Mouse (Mus musculus) MEL-GATA-1-ER (cell line): ENCODE data around the gene Magi1.

Experiments
- DNase-seq: peaks from one replicate; pipeline ENCODE4 v3.0.0-alpha.2; 2012; ENCODE audit warnings: low read depth; ENCODE audit errors: extremely low read depth

Magi1 gene

DNA sequence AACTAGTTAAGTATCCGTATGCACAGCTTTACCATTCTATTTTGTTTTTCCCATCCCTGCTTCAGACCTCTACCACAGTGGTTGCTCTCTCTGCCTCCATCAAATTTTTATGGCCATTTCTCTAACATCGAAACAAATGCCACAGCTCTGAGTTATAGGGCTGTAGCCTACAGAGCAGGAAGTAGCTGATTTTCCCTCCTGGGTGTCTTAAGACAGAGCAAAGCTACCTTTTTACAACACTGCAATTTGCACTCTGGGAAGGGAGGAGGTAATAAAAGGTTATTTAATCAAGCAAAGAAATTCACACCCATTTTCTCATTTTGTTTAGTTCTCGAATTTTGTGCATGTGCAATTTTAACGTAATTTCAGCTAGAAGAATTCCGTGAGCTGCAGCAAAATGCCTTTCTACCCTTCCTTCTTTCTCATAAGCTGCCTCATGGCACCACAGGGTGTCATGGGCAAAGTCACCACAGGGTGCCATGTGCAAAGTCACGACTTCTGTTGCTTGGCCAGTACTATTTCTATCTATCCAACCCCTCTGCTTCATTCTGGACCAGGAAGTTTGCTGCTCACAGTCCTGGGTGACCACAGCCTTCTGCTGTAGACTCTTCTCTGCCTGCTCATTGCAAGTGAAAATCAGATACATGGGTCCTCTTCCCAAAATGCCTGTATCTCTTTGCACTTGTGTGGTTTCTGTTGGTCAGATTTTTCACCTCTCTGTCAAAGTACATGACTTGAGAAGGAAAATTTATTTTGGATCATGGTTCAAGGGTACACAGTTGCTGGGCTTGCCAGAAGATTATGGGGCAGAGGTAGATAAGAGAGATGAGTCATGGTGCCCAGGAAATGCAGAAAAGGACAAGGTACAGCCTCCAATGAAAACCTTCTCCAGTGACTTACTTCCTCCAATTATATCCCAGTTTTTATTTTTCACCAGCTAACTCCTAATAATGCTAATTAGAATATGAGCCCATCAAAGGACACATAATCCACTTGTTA is 167.0 kb downstream of the Magi1 start:
- no peak for DNase-seq

- DNase-seq, result no peak
Measured at GRCm38 (mm10) chr6:94111833-94112232, 171.9 kb downstream of the Magi1 start.

DNA sequence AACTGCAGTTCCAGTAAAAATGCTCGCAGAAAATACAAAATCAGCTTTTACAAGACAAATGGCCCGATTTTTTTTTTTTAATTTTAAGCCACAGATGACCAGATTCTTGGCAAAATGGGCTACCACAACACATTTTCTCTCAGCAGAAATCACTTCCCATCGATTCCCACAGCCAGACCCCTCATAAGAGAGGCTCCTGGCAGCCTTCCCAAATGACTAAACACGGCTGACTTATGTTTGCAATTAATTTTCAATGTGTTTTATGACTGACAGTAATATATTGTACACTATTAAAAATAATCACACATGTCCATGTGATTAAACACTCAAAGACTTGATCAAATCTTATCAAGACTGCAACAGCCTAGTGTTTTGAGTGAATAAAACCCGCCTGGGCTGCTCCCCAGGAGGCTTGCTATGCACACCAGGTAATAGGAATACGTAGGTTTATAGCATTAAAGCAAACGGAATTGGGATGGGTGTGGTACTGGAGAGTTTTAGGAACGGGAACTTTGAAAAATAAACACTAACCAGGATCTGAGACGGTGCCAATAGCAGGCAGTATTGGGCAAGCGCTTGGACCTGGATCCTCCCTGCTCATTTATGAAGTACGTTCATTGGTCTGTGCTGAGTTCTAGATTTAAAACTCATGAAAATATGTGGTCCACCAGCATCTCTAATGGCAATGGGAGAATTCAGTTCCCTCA is 176.2 kb downstream of the Magi1 start:
- DNase-seq, result no peak

DNA sequence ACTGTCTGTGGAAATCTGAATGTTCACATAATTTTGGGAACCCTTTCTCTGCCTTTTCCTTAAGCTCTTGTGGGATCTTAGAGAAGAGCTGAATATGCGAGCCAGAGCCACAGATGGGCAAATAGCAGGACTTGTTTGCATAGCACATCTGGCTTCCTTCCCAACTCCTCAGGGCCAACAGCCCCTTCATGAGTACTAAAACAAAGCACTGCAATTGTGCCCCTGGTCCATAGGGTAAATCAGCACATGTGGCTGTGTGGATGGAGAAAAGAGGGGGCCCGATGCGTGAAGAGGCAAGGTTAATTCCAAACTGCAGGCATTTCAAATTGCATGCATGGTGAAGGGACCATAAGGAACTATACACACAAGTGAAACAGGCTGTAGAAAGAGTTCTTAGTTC is 180.1 kb downstream of the Magi1 start:
- no peak for DNase-seq

- no peak for DNase-seq
Measured at GRCm38 (mm10) chr6:94101256-94101655, 182.5 kb downstream of the Magi1 start.

GRCm38 (mm10) chr6:94094924-94095685 is 188.6 kb downstream of the Magi1 start:
- DNase-seq, result no peak

DNA sequence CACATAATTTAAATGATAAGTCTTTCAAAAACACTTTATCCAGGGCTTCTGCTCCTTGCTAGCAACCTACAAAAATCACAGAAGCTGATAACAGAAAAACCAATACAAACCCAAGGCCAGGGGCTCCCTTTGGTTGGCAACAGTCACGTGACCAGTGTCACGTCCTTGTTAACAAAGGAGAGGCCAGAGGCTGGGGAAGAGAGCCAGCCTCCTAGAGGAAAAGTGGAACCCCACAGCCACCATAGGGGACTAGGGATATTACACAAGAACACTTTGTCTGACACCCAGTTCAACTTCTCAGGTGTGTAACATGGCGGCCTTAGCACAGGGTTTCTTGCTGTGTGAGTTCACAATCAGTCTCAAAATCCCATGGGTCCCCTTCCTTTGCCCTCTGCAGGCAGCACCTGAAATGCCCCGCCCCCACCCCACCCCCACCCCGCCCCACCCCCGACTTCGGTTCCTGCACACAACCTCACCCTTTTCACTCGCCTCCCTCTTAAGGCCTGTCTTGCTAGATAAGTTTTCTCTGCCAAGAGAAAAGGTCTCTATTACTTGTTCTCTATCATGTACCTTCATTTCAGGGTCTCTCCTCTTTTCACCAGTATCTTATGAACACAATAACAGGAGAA is 190.6 kb downstream of the Magi1 start:
- no peak for DNase-seq

GRCm38 (mm10) chr6:94092500-94092899 is 191.2 kb downstream of the Magi1 start:
- DNase-seq, result no peak

GRCm38 (mm10) chr6:94086855-94087254 is 196.9 kb downstream of the Magi1 start:
- DNase-seq, result no peak

GRCm38 (mm10) chr6:94084752-94085151 is 199.0 kb downstream of the Magi1 start:
- DNase-seq, result no peak

- no peak for DNase-seq
Measured at GRCm38 (mm10) chr6:94083459-94083858, 200.3 kb downstream of the Magi1 start.

- DNase-seq, result no peak
Measured at GRCm38 (mm10) chr6:94080933-94081545, 202.7 kb downstream of the Magi1 start.

GRCm38 (mm10) chr6:94078934-94079333 is 204.8 kb downstream of the Magi1 start:
- DNase-seq, result no peak

DNA sequence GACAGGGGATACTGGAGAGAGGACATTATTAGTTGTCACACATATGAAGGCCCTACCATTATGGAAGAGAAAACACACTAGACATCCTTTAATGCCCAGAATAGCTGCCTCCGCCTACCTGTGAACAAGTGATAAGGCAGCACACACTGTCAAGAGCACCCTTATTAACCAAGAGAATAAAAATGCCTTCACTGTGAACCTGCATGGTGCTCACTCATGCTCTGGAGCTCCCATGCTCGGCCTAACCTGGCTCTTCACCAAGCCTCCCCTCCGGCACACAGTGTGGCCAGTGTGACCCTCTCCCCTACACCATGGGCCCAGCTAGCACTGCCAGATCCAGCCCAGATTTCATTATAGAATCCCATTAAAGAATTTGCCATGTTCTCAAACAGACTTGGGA is 206.7 kb downstream of the Magi1 start:
- no peak for DNase-seq

- DNase-seq, result no peak
Measured at GRCm38 (mm10) chr6:94075990-94076389, 207.7 kb downstream of the Magi1 start.

GRCm38 (mm10) chr6:94075228-94075627 is 208.5 kb downstream of the Magi1 start:
- no peak for DNase-seq

- no peak for DNase-seq
Measured at GRCm38 (mm10) chr6:94071676-94072075, 212.0 kb downstream of the Magi1 start.

GRCm38 (mm10) chr6:94070702-94071101 is 213.0 kb downstream of the Magi1 start:
- no peak for DNase-seq

- no peak for DNase-seq
Measured at GRCm38 (mm10) chr6:94069421-94069820, 214.3 kb downstream of the Magi1 start.

GRCm38 (mm10) chr6:94067741-94068450 is 215.8 kb downstream of the Magi1 start:
- no peak for DNase-seq
